Mouse (Mus musculus) kidney, embryonic 14.5 days (tissue): ENCODE data around the gene Prss28. TPM values are rescaled to one million over a fixed set of nuclear protein-coding genes. Genes with fewer than 3 reads are reported as not detected.

Experiments
- ATAC-seq: fragments of 200-750 bp; cut with Nextera tagmentation; 2 replicates; pipeline ENCODE4 v1.8.0; 2017; ENCODE audit warnings: moderate number of reproducible peaks, mild to moderate bottlenecking, moderate TSS enrichment, moderate library complexity; ENCODE audit not compliant: low FRiP score, low TSS enrichment
- H3K27ac ChIP-seq: fragments of 300-500 bp; sonication (generic); 2 replicates; pipeline ENCODE4 v1.5.1; 2014; ENCODE audit warnings: low read depth, mild to moderate bottlenecking, low read length, moderate library complexity, mixed read lengths
- H3K27me3 ChIP-seq: fragments of 300-500 bp; sonication (generic); 2 replicates; pipeline ENCODE4 v1.6.1; 2014; ENCODE audit warnings: mild to moderate bottlenecking, low read length; ENCODE audit not compliant: control insufficient read depth, insufficient read depth
- H3K36me3 ChIP-seq: fragments of 300-500 bp; sonication (generic); 2 replicates; pipeline ENCODE4 v1.6.1; 2014; ENCODE audit warnings: low read length, mixed read lengths; ENCODE audit not compliant: control insufficient read depth, insufficient read depth
- H3K4me1 ChIP-seq: fragments of 300-500 bp; sonication (generic); 2 replicates; pipeline ENCODE4 v1.6.1; 2014; ENCODE audit warnings: low read length, mixed read lengths; ENCODE audit not compliant: control insufficient read depth, insufficient read depth
- H3K4me2 ChIP-seq: fragments of 300-500 bp; sonication (generic); replicated peaks from 2 replicates; pipeline ENCODE4 v1.6.1; 2014; ENCODE audit warnings: low read depth, mild to moderate bottlenecking, low read length
- H3K4me3 ChIP-seq: fragments of 300-500 bp; sonication (generic); 2 replicates; pipeline ENCODE4 v1.5.1; 2014; ENCODE audit warnings: mild to moderate bottlenecking, low read length
- H3K9ac ChIP-seq: fragments of 300-500 bp; sonication (generic); 2 replicates; pipeline ENCODE4 v1.6.1; 2014; ENCODE audit warnings: low read depth, mild to moderate bottlenecking, low read length, moderate library complexity
- H3K9me3 ChIP-seq: fragments of 300-500 bp; sonication (generic); 2 replicates; pipeline ENCODE4 v1.6.1; 2016; ENCODE audit warnings: low read length; ENCODE audit not compliant: control insufficient read depth
- WGBS: fragments of 180-500 bp; shearing (Covaris S2); extraction: QIAGEN DNeasy Blood & Tissue Kit; methylation state at CpG from one replicate; pipeline ENCODE4 v1.1.7; 2014; 5-methylcytosine and 5-hydroxymethylcytosine counted together
- polyA plus RNA-seq: library from polyadenylated mRNA; unstranded; fragments of >200 nt; fragmentation: Nextera tagmentation; extraction: Ambion mirVana; gene quantifications from 2 replicates; pipeline ENCODE4 v1.2.1, GENCODE M21; 2014

The Prss28 gene
- polyA plus RNA-seq, 1 experiment from 2014 or later: not detected

- ATAC-seq: no peak
- Histone ChIP-seq H3K4me2 (no peak overlapping the region), H3K4me1 (no peaks in the 10 kb centered on the region), H3K9ac (no peak overlapping the region), H3K27me3 (no peaks in the 10 kb centered on the region), H3K27ac (no peak overlapping the region), H3K36me3 (no peaks in the 10 kb centered on the region), H3K4me3 (no peak overlapping the region), H3K9me3 (no peaks in the 10 kb centered on the region)
- 13% methylated on average over 2 of the region's 2 CpGs for WGBS
Measured at GRCm38 (mm10) chr17:25322930-25323329, 14.5 kb downstream of the Prss28 start.

GRCm38 (mm10) chr17:25332321-25332720 is 23.9 kb downstream of the Prss28 start:
- Histone ChIP-seq H3K4me3 (no peak overlapping the region), H3K9me3 (no peaks in the 10 kb centered on the region), H3K27me3 (peaks cover 3% of the 10 kb centered on the region; the same call in 1 of the 2 replicates), H3K27ac (no peak overlapping the region), H3K36me3 (no peaks in the 10 kb centered on the region), H3K9ac (no peak overlapping the region), H3K4me1 (no peaks in the 10 kb centered on the region), H3K4me2 (no peak overlapping the region)
- 67% methylated on average over 9 of the region's 9 CpGs for WGBS
- no peak for ATAC-seq

GRCm38 (mm10) chr17:25333943-25334342 is 25.5 kb downstream of the Prss28 start:
- peaks cover 3% of the 10 kb centered on the region; the same call in 1 of the 2 replicates for H3K27me3 ChIP-seq
- under 1% methylated on average over 8 of the region's 8 CpGs for WGBS
- H3K36me3 ChIP-seq: no peaks in the 10 kb centered on the region
- no peak overlapping the region for H3K4me2 ChIP-seq
- H3K4me1 ChIP-seq: no peaks in the 10 kb centered on the region
- H3K4me3 ChIP-seq: no peak overlapping the region
- no peak overlapping the region for H3K27ac ChIP-seq
- no peak overlapping the region for H3K9ac ChIP-seq
- no peak for ATAC-seq
- H3K9me3 ChIP-seq: no peaks in the 10 kb centered on the region

- no peaks in the 10 kb centered on the region for H3K4me1 ChIP-seq
- H3K36me3 ChIP-seq: no peaks in the 10 kb centered on the region
- no peak overlapping the region for H3K4me3 ChIP-seq
- no peak overlapping the region for H3K4me2 ChIP-seq
- ATAC-seq: peak; percentile 52; the same call in 1 of the 2 replicates
- WGBS: 83% methylated on average over 4 of the region's 4 CpGs
- no peak overlapping the region for H3K9ac ChIP-seq
- no peak overlapping the region for H3K27ac ChIP-seq
- no peaks in the 10 kb centered on the region for H3K27me3 ChIP-seq
- H3K9me3 ChIP-seq: no peaks in the 10 kb centered on the region
Measured at GRCm38 (mm10) chr17:25338218-25338617, 29.8 kb downstream of the Prss28 start.

- H3K27ac ChIP-seq: no peak overlapping the region
- no peaks in the 10 kb centered on the region for H3K4me1 ChIP-seq
- H3K27me3 ChIP-seq: no peaks in the 10 kb centered on the region
- H3K9ac ChIP-seq: no peak overlapping the region
- 87% methylated on average over 6 of the region's 6 CpGs for WGBS
- ATAC-seq: no peak
- no peak overlapping the region for H3K4me3 ChIP-seq
- H3K36me3 ChIP-seq: no peaks in the 10 kb centered on the region
- H3K4me2 ChIP-seq: no peak overlapping the region
- H3K9me3 ChIP-seq: no peaks in the 10 kb centered on the region
Measured at GRCm38 (mm10) chr17:25340003-25340402, 31.6 kb downstream of the Prss28 start.

GRCm38 (mm10) chr17:25341490-25341889 is 33.0 kb downstream of the Prss28 start:
- Histone ChIP-seq H3K4me1 (no peaks in the 10 kb centered on the region), H3K27ac (no peak overlapping the region), H3K36me3 (no peaks in the 10 kb centered on the region), H3K27me3 (no peaks in the 10 kb centered on the region), H3K9me3 (no peaks in the 10 kb centered on the region), H3K4me3 (no peak overlapping the region), H3K4me2 (no peak overlapping the region), H3K9ac (no peak overlapping the region)
- ATAC-seq: no peak
- 29% methylated on average over 3 of the region's 3 CpGs for WGBS

- ATAC-seq: no peak
- H3K4me1 ChIP-seq: no peaks in the 10 kb centered on the region
- H3K4me3 ChIP-seq: no peak within 1 kb of the TSS
- no peak within 1 kb of the TSS for H3K9ac ChIP-seq
- no peaks in the 10 kb centered on the region for H3K27me3 ChIP-seq
- H3K9me3 ChIP-seq: no peaks in the 10 kb centered on the region
- 76% methylated on average over 4 of the region's 4 CpGs for WGBS
- H3K27ac ChIP-seq: no peak within 1 kb of the TSS
- no peak within 1 kb of the TSS for H3K4me2 ChIP-seq
- H3K36me3 ChIP-seq: no peaks in the 10 kb centered on the region
Measured at GRCm38 (mm10) chr17:25345462-25345861, 37.0 kb downstream of the Prss28 start, which contains the start of gene Tpsab1. Gene Tpsab1, minus strand, starts transcription at chr17:25345562.

GRCm38 (mm10) chr17:25361291-25361690 is 52.8 kb downstream of the Prss28 start:
- no peak overlapping the region for H3K4me2 ChIP-seq
- 65% methylated on average over 2 of the region's 2 CpGs for WGBS
- H3K9me3 ChIP-seq: no peaks in the 10 kb centered on the region
- H3K4me3 ChIP-seq: no peak overlapping the region
- H3K4me1 ChIP-seq: no peaks in the 10 kb centered on the region
- H3K27ac ChIP-seq: no peak overlapping the region
- no peaks in the 10 kb centered on the region for H3K36me3 ChIP-seq
- no peak overlapping the region for H3K9ac ChIP-seq
- no peak for ATAC-seq
- H3K27me3 ChIP-seq: no peaks in the 10 kb centered on the region
